Mouse (Mus musculus): ENCODE measurements at regions not wholly inside any gene's neighbourhood (a gene's known extent, or its start where the extent isn't known, plus 50 kb on each side); places are given as distances from the start of the nearest gene placed in this dataset.

GRCm38 (mm10) chr10:91685164-91686027 lies 504.3 kb upstream of the Tmpo start:
- no peaks in the 10 kb centered on the region for H3K4me1 ChIP-seq (replicated peaks)
- no peaks in the 10 kb centered on the region for H3K27me3 ChIP-seq
- no peaks in the 10 kb centered on the region for H3K9me3 ChIP-seq
- H3K36me3 ChIP-seq: no peaks in the 10 kb centered on the region
- H3K9ac ChIP-seq (replicated peaks): no peak overlapping the region
- no peak for ATAC-seq (ENCODE audit: insufficient number of reproducible peaks, insufficient read depth, low FRiP score, low TSS enrichment, low read depth)
- no peak overlapping the region for H3K27ac ChIP-seq
- 63% methylated on average over 8 of the region's 8 CpGs for WGBS
- no peak overlapping the region for H3K4me2 ChIP-seq
- H3K4me3 ChIP-seq (replicated peaks): no peak overlapping the region

- Histone ChIP-seq H3K36me3 (no peaks in the 10 kb centered on the region), H3K4me3 (replicated peaks) (no peak overlapping the region), H3K27me3 (no peaks in the 10 kb centered on the region), H3K4me2 (no peak overlapping the region), H3K9ac (replicated peaks) (no peak overlapping the region), H3K27ac (no peak overlapping the region), H3K4me1 (replicated peaks) (no peaks in the 10 kb centered on the region), H3K9me3 (no peaks in the 10 kb centered on the region)
- ATAC-seq (ENCODE audit: insufficient number of reproducible peaks, insufficient read depth, low FRiP score, low TSS enrichment, low read depth): no peak
These were observed 498.5 kb upstream of the Tmpo start for GRCm38 (mm10) chr10:91679641-91680040.

GRCm38 (mm10) chr10:91637911-91638310 lies 456.8 kb upstream of the Tmpo start:
- H3K4me3 ChIP-seq (replicated peaks): no peak overlapping the region
- H3K36me3 ChIP-seq: no peaks in the 10 kb centered on the region
- H3K27ac ChIP-seq: no peak overlapping the region
- H3K27me3 ChIP-seq: no peaks in the 10 kb centered on the region
- no peaks in the 10 kb centered on the region for H3K4me1 ChIP-seq (replicated peaks)
- ATAC-seq (ENCODE audit: insufficient number of reproducible peaks, insufficient read depth, low FRiP score, low TSS enrichment, low read depth): no peak
- no peaks in the 10 kb centered on the region for H3K9me3 ChIP-seq
- no peak overlapping the region for H3K9ac ChIP-seq (replicated peaks)
- H3K4me2 ChIP-seq: no peak overlapping the region

GRCm38 (mm10) chr10:91628672-91629071 lies 447.6 kb upstream of the Tmpo start:
- Histone ChIP-seq H3K4me1 (replicated peaks) (0 out of 2 replicates have a peak, but pooled peaks cover 3% of the 10 kb centered on the region), H3K27me3 (no peaks in the 10 kb centered on the region), H3K9me3 (no peaks in the 10 kb centered on the region), H3K27ac (no peak overlapping the region), H3K9ac (replicated peaks) (no peak overlapping the region), H3K4me3 (replicated peaks) (no peak overlapping the region), H3K36me3 (no peaks in the 10 kb centered on the region), H3K4me2 (no peak overlapping the region)
- 68% methylated on average over 6 of the region's 6 CpGs for WGBS
- no peak for ATAC-seq (ENCODE audit: insufficient number of reproducible peaks, insufficient read depth, low FRiP score, low TSS enrichment, low read depth)

- H3K27ac ChIP-seq: no peak overlapping the region
- 85% methylated on average over 2 of the region's 2 CpGs for WGBS
- no peak overlapping the region for H3K9ac ChIP-seq (replicated peaks)
- no peaks in the 10 kb centered on the region for H3K9me3 ChIP-seq
- H3K27me3 ChIP-seq: no peaks in the 10 kb centered on the region
- H3K36me3 ChIP-seq: no peaks in the 10 kb centered on the region
- H3K4me2 ChIP-seq: no peak overlapping the region
- ATAC-seq (ENCODE audit: insufficient number of reproducible peaks, insufficient read depth, low FRiP score, low TSS enrichment, low read depth): no peak
- no peak overlapping the region for H3K4me3 ChIP-seq (replicated peaks)
- H3K4me1 ChIP-seq (replicated peaks): no peaks in the 10 kb centered on the region
These were observed 441.2 kb upstream of the Tmpo start for GRCm38 (mm10) chr10:91622281-91622680.

GRCm38 (mm10) chr10:91613794-91614479 lies 432.8 kb upstream of the Tmpo start:
- Histone ChIP-seq H3K4me1 (replicated peaks) (peaks cover 10% of the 10 kb centered on the region; the same call in 1 of the 2 replicates), H3K27ac (no peak overlapping the region), H3K4me3 (replicated peaks) (no peak overlapping the region), H3K9me3 (no peaks in the 10 kb centered on the region), H3K27me3 (no peaks in the 10 kb centered on the region), H3K36me3 (no peaks in the 10 kb centered on the region), H3K9ac (replicated peaks) (no peak overlapping the region), H3K4me2 (no peak overlapping the region)
- ATAC-seq (ENCODE audit: insufficient number of reproducible peaks, insufficient read depth, low FRiP score, low TSS enrichment, low read depth): no peak
- 64% methylated on average over 8 of the region's 8 CpGs for WGBS

- H3K9me3 ChIP-seq: no peaks in the 10 kb centered on the region
- H3K27ac ChIP-seq: no peak overlapping the region
- H3K36me3 ChIP-seq: no peaks in the 10 kb centered on the region
- 83% methylated on average over 4 of the region's 4 CpGs for WGBS
- H3K4me3 ChIP-seq (replicated peaks): no peak overlapping the region
- no peak overlapping the region for H3K4me2 ChIP-seq
- no peak for ATAC-seq (ENCODE audit: insufficient number of reproducible peaks, insufficient read depth, low FRiP score, low TSS enrichment, low read depth)
- no peak overlapping the region for H3K9ac ChIP-seq (replicated peaks)
- H3K27me3 ChIP-seq: no peaks in the 10 kb centered on the region
- H3K4me1 ChIP-seq (replicated peaks): peaks cover 10% of the 10 kb centered on the region; the same call in 1 of the 2 replicates
These were observed 430.9 kb upstream of the Tmpo start for GRCm38 (mm10) chr10:91612052-91612451.

- no peaks in the 10 kb centered on the region for H3K36me3 ChIP-seq
- H3K4me3 ChIP-seq (replicated peaks): no peak overlapping the region
- no peak overlapping the region for H3K27ac ChIP-seq
- WGBS: 91% methylated on average over 3 of the region's 3 CpGs
- H3K27me3 ChIP-seq: peaks cover 16% of the 10 kb centered on the region
- H3K4me1 ChIP-seq (replicated peaks): peaks cover 13% of the 10 kb centered on the region
- no peak overlapping the region for H3K4me2 ChIP-seq
- no peaks in the 10 kb centered on the region for H3K9me3 ChIP-seq
- H3K9ac ChIP-seq (replicated peaks): no peak overlapping the region
- no peak for ATAC-seq (ENCODE audit: insufficient number of reproducible peaks, insufficient read depth, low FRiP score, low TSS enrichment, low read depth)
These were observed 413.8 kb upstream of the Tmpo start for GRCm38 (mm10) chr10:91594891-91595290.

- H3K36me3 ChIP-seq: no peaks in the 10 kb centered on the region
- H3K4me2 ChIP-seq: no peak overlapping the region
- 87% methylated on average over 2 of the region's 2 CpGs for WGBS
- no peak overlapping the region for H3K9ac ChIP-seq (replicated peaks)
- H3K27me3 ChIP-seq: peaks cover 18% of the 10 kb centered on the region
- H3K4me3 ChIP-seq (replicated peaks): no peak overlapping the region
- ATAC-seq (ENCODE audit: insufficient number of reproducible peaks, insufficient read depth, low FRiP score, low TSS enrichment, low read depth): no peak
- peaks cover 13% of the 10 kb centered on the region for H3K4me1 ChIP-seq (replicated peaks)
- no peak overlapping the region for H3K27ac ChIP-seq
- no peaks in the 10 kb centered on the region for H3K9me3 ChIP-seq
These were observed 412.3 kb upstream of the Tmpo start for GRCm38 (mm10) chr10:91593378-91593777.

GRCm38 (mm10) chr10:91591845-91592244 lies 410.7 kb upstream of the Tmpo start:
- no peaks in the 10 kb centered on the region for H3K9me3 ChIP-seq
- H3K27me3 ChIP-seq: peaks cover 18% of the 10 kb centered on the region
- WGBS: 21% methylated on average over 10 of the region's 10 CpGs
- peaks cover 13% of the 10 kb centered on the region for H3K4me1 ChIP-seq (replicated peaks)
- no peak for ATAC-seq (ENCODE audit: insufficient number of reproducible peaks, insufficient read depth, low FRiP score, low TSS enrichment, low read depth)
- H3K27ac ChIP-seq: no peak overlapping the region
- H3K4me2 ChIP-seq: 0 out of 2 replicates have a peak overlapping the region, but pooled peaks have one; percentile 2
- no peak overlapping the region for H3K4me3 ChIP-seq (replicated peaks)
- H3K36me3 ChIP-seq: no peaks in the 10 kb centered on the region
- H3K9ac ChIP-seq (replicated peaks): no peak overlapping the region

GRCm38 (mm10) chr10:91591398-91591811 lies 410.3 kb upstream of the Tmpo start:
- no peak overlapping the region for H3K9ac ChIP-seq (replicated peaks)
- no peak overlapping the region for H3K27ac ChIP-seq
- 29% methylated on average over 3 of the region's 3 CpGs for WGBS
- peaks cover 13% of the 10 kb centered on the region for H3K4me1 ChIP-seq (replicated peaks)
- no peak overlapping the region for H3K4me3 ChIP-seq (replicated peaks)
- peaks cover 18% of the 10 kb centered on the region for H3K27me3 ChIP-seq
- H3K36me3 ChIP-seq: no peaks in the 10 kb centered on the region
- ATAC-seq (ENCODE audit: insufficient number of reproducible peaks, insufficient read depth, low FRiP score, low TSS enrichment, low read depth): no peak
- H3K9me3 ChIP-seq: no peaks in the 10 kb centered on the region
- H3K4me2 ChIP-seq: 0 out of 2 replicates have a peak overlapping the region, but pooled peaks have one; percentile 2
